Mouse (Mus musculus): Measurements from ENCODE around the gene Ppia. TPM values are rescaled to one million over a fixed set of nuclear protein-coding genes. Genes with fewer than 3 reads are reported as not detected.
A peak's percentile ranks its signal among the peaks of the same experiment; 100 is the strongest.
"Not testable (repeated sequence)": the region's sequence is repeated elsewhere in the genome, so short reads cannot be mapped to it uniquely, and the experiment has no call there.

Ppia gene
- polyA plus RNA-seq, 1 experiment from 2014 or later = 5,955 TPM

GRCm38 (mm10) chr11:6418751-6419150 is 3.5 kb downstream of the Ppia start:
- ATAC-seq (ENCODE audit: insufficient number of reproducible peaks, low FRiP score, low TSS enrichment, low read depth) = no peak
- Histone ChIP-seq H3K4me2 (ENCODE audit: low read depth, severe bottlenecking) (no peak overlapping the region), H3K9ac (ENCODE audit: low read length) (no peak overlapping the region), H3K4me3 (ENCODE audit: low read depth, low read length) (no peak overlapping the region), H3K9me3 (ENCODE audit: control insufficient read depth, low read length) (no peaks in the 10 kb centered on the region), H3K27me3 (ENCODE audit: control insufficient read depth, insufficient read depth, low read length) (no peaks in the 10 kb centered on the region), H3K27ac (replicated peaks; ENCODE audit: low read depth, low read length) (no peak overlapping the region), H3K36me3 (ENCODE audit: control insufficient read depth, insufficient read depth, low read length) (peaks cover 12% of the 10 kb centered on the region), H3K4me1 (ENCODE audit: control insufficient read depth, insufficient read depth, low read length) (peaks cover 7% of the 10 kb centered on the region)
- WGBS = 89% methylated on average over 5 of the region's 5 CpGs
- no peak for DNase-seq (ENCODE audit: low spot score)

- H3K9me3 ChIP-seq (ENCODE audit: control insufficient read depth, low read length); H3K4me1 ChIP-seq (ENCODE audit: control insufficient read depth, insufficient read depth, low read length); H3K4me3 ChIP-seq (ENCODE audit: low read depth, low read length); H3K27me3 ChIP-seq (ENCODE audit: control insufficient read depth, insufficient read depth, low read length); ATAC-seq (ENCODE audit: insufficient number of reproducible peaks, low FRiP score, low TSS enrichment, low read depth); H3K4me2 ChIP-seq (ENCODE audit: low read depth, severe bottlenecking); H3K9ac ChIP-seq (ENCODE audit: low read length); H3K27ac ChIP-seq (replicated peaks; ENCODE audit: low read depth, low read length); DNase-seq (ENCODE audit: low spot score): not testable (repeated sequence)
- peaks cover 12% of the 10 kb centered on the region for H3K36me3 ChIP-seq (ENCODE audit: control insufficient read depth, insufficient read depth, low read length)
- WGBS = 77% methylated on average over 4 of the region's 4 CpGs
Observed at GRCm38 (mm10) chr11:6419156-6419555, 3.9 kb downstream of the Ppia start.

GRCm38 (mm10) chr11:6420283-6420703 is 5.0 kb downstream of the Ppia start:
- H3K36me3 ChIP-seq (ENCODE audit: control insufficient read depth, insufficient read depth, low read length) = peaks cover 18% of the 10 kb centered on the region
- WGBS = 28% methylated on average over 1 of the region's 1 CpGs
- H3K4me3 ChIP-seq (ENCODE audit: low read depth, low read length) = no peak overlapping the region
- DNase-seq (ENCODE audit: low spot score) = no peak
- H3K27me3 ChIP-seq (ENCODE audit: control insufficient read depth, insufficient read depth, low read length) = no peaks in the 10 kb centered on the region
- peaks cover 4% of the 10 kb centered on the region for H3K4me1 ChIP-seq (ENCODE audit: control insufficient read depth, insufficient read depth, low read length)
- no peaks in the 10 kb centered on the region for H3K9me3 ChIP-seq (ENCODE audit: control insufficient read depth, low read length)
- no peak for ATAC-seq (ENCODE audit: insufficient number of reproducible peaks, low FRiP score, low TSS enrichment, low read depth)
- H3K4me2 ChIP-seq (ENCODE audit: low read depth, severe bottlenecking) = no peak overlapping the region
- no peak overlapping the region for H3K9ac ChIP-seq (ENCODE audit: low read length)
- no peak overlapping the region for H3K27ac ChIP-seq (replicated peaks; ENCODE audit: low read depth, low read length)

- WGBS = 68% methylated on average over 2 of the region's 2 CpGs
- ATAC-seq (ENCODE audit: insufficient number of reproducible peaks, low FRiP score, low TSS enrichment, low read depth) (no peak), DNase-seq (ENCODE audit: low spot score) (no peak)
- Histone ChIP-seq H3K9ac (ENCODE audit: low read length) (no peak overlapping the region), H3K4me3 (ENCODE audit: low read depth, low read length) (no peak overlapping the region), H3K4me1 (ENCODE audit: control insufficient read depth, insufficient read depth, low read length) (peaks cover 4% of the 10 kb centered on the region), H3K4me2 (ENCODE audit: low read depth, severe bottlenecking) (no peak overlapping the region), H3K27me3 (ENCODE audit: control insufficient read depth, insufficient read depth, low read length) (no peaks in the 10 kb centered on the region), H3K27ac (replicated peaks; ENCODE audit: low read depth, low read length) (no peak overlapping the region), H3K36me3 (ENCODE audit: control insufficient read depth, insufficient read depth, low read length) (peaks cover 20% of the 10 kb centered on the region), H3K9me3 (ENCODE audit: control insufficient read depth, low read length) (no peaks in the 10 kb centered on the region)
Observed at GRCm38 (mm10) chr11:6420722-6421350, 5.6 kb downstream of the Ppia start.

- Histone ChIP-seq H3K4me2 (ENCODE audit: low read depth, severe bottlenecking) (no peak overlapping the region), H3K4me3 (ENCODE audit: low read depth, low read length) (no peak overlapping the region), H3K27me3 (ENCODE audit: control insufficient read depth, insufficient read depth, low read length) (no peaks in the 10 kb centered on the region), H3K27ac (replicated peaks; ENCODE audit: low read depth, low read length) (no peak overlapping the region), H3K36me3 (ENCODE audit: control insufficient read depth, insufficient read depth, low read length) (peaks cover 19% of the 10 kb centered on the region), H3K9me3 (ENCODE audit: control insufficient read depth, low read length) (no peaks in the 10 kb centered on the region), H3K9ac (ENCODE audit: low read length) (no peak overlapping the region), H3K4me1 (ENCODE audit: control insufficient read depth, insufficient read depth, low read length) (no peaks in the 10 kb centered on the region)
- WGBS = 92% methylated on average over 7 of the region's 7 CpGs
- ATAC-seq (ENCODE audit: insufficient number of reproducible peaks, low FRiP score, low TSS enrichment, low read depth) (no peak), DNase-seq (ENCODE audit: low spot score) (no peak)
Observed at GRCm38 (mm10) chr11:6430186-6430585, 14.9 kb downstream of the Ppia start.

GRCm38 (mm10) chr11:6436442-6436841 is 21.2 kb downstream of the Ppia start:
- no peak for ATAC-seq (ENCODE audit: insufficient number of reproducible peaks, low FRiP score, low TSS enrichment, low read depth)
- Histone ChIP-seq H3K9ac (ENCODE audit: low read length) (no peak overlapping the region), H3K9me3 (ENCODE audit: control insufficient read depth, low read length) (no peaks in the 10 kb centered on the region), H3K27me3 (ENCODE audit: control insufficient read depth, insufficient read depth, low read length) (no peaks in the 10 kb centered on the region), H3K27ac (replicated peaks; ENCODE audit: low read depth, low read length) (no peak overlapping the region), H3K4me2 (ENCODE audit: low read depth, severe bottlenecking) (no peak overlapping the region), H3K4me1 (ENCODE audit: control insufficient read depth, insufficient read depth, low read length) (no peaks in the 10 kb centered on the region), H3K36me3 (ENCODE audit: control insufficient read depth, insufficient read depth, low read length) (peaks cover 20% of the 10 kb centered on the region), H3K4me3 (ENCODE audit: low read depth, low read length) (no peak overlapping the region)
- peak; percentile 41 for DNase-seq (ENCODE audit: low spot score)
- WGBS = 73% methylated on average over 8 of the region's 8 CpGs

GRCm38 (mm10) chr11:6437667-6438066 is 22.4 kb downstream of the Ppia start:
- DNase-seq (ENCODE audit: low spot score) (no peak), ATAC-seq (ENCODE audit: insufficient number of reproducible peaks, low FRiP score, low TSS enrichment, low read depth) (no peak)
- no peak overlapping the region for H3K4me3 ChIP-seq (ENCODE audit: low read depth, low read length)
- H3K4me1 ChIP-seq (ENCODE audit: control insufficient read depth, insufficient read depth, low read length) = no peaks in the 10 kb centered on the region
- H3K9ac ChIP-seq (ENCODE audit: low read length) = no peak overlapping the region
- no peaks in the 10 kb centered on the region for H3K27me3 ChIP-seq (ENCODE audit: control insufficient read depth, insufficient read depth, low read length)
- no peak overlapping the region for H3K27ac ChIP-seq (replicated peaks; ENCODE audit: low read depth, low read length)
- H3K4me2 ChIP-seq (ENCODE audit: low read depth, severe bottlenecking) = no peak overlapping the region
- H3K36me3 ChIP-seq (ENCODE audit: control insufficient read depth, insufficient read depth, low read length) = peaks cover 18% of the 10 kb centered on the region
- 96% methylated on average over 2 of the region's 2 CpGs for WGBS
- no peaks in the 10 kb centered on the region for H3K9me3 ChIP-seq (ENCODE audit: control insufficient read depth, low read length)

- no peaks in the 10 kb centered on the region for H3K9me3 ChIP-seq (ENCODE audit: control insufficient read depth, low read length)
- 96% methylated on average over 4 of the region's 4 CpGs for WGBS
- H3K4me1 ChIP-seq (ENCODE audit: control insufficient read depth, insufficient read depth, low read length) = no peaks in the 10 kb centered on the region
Observed at GRCm38 (mm10) chr11:6440171-6440570, 24.9 kb downstream of the Ppia start.

GRCm38 (mm10) chr11:6442566-6442965 is 27.3 kb downstream of the Ppia start:
- DNase-seq (ENCODE audit: low spot score) (no peak), ATAC-seq (ENCODE audit: insufficient number of reproducible peaks, low FRiP score, low TSS enrichment, low read depth) (no peak)
- no peaks in the 10 kb centered on the region for H3K9me3 ChIP-seq (ENCODE audit: control insufficient read depth, low read length)
- H3K4me1 ChIP-seq (ENCODE audit: control insufficient read depth, insufficient read depth, low read length) = no peaks in the 10 kb centered on the region
- H3K27ac ChIP-seq (replicated peaks; ENCODE audit: low read depth, low read length) = no peak overlapping the region
- no peaks in the 10 kb centered on the region for H3K27me3 ChIP-seq (ENCODE audit: control insufficient read depth, insufficient read depth, low read length)
- H3K9ac ChIP-seq (ENCODE audit: low read length) = no peak overlapping the region
- H3K4me2 ChIP-seq (ENCODE audit: low read depth, severe bottlenecking) = no peak overlapping the region
- 98% methylated on average over 4 of the region's 4 CpGs for WGBS
- no peak overlapping the region; the same call in 1 of the 2 replicates for H3K4me3 ChIP-seq (ENCODE audit: low read depth, low read length)
- H3K36me3 ChIP-seq (ENCODE audit: control insufficient read depth, insufficient read depth, low read length) = peaks cover 2% of the 10 kb centered on the region; the same call in 1 of the 2 replicates

More at GRCm38 (mm10) chr11:6440171-6440570, 24.9 kb downstream of the Ppia start:
- Histone ChIP-seq H3K9ac (ENCODE audit: low read length) (no peak overlapping the region), H3K36me3 (ENCODE audit: control insufficient read depth, insufficient read depth, low read length) (peaks cover 12% of the 10 kb centered on the region), H3K4me3 (ENCODE audit: low read depth, low read length) (no peak overlapping the region), H3K27me3 (ENCODE audit: control insufficient read depth, insufficient read depth, low read length) (no peaks in the 10 kb centered on the region), H3K27ac (replicated peaks; ENCODE audit: low read depth, low read length) (no peak overlapping the region), H3K4me2 (ENCODE audit: low read depth, severe bottlenecking) (no peak overlapping the region)
- no peak for ATAC-seq (ENCODE audit: insufficient number of reproducible peaks, low FRiP score, low TSS enrichment, low read depth)
- DNase-seq (ENCODE audit: low spot score) = no peak
